Mouse (Mus musculus): ENCODE measurements around the gene Ppargc1a. TPM values are rescaled to one million over a fixed set of nuclear protein-coding genes. Genes with fewer than 3 reads are reported as not detected.

The Ppargc1a gene
- polyA plus RNA-seq, 1 experiment from 2014 or later = 9.9 TPM

DNA sequence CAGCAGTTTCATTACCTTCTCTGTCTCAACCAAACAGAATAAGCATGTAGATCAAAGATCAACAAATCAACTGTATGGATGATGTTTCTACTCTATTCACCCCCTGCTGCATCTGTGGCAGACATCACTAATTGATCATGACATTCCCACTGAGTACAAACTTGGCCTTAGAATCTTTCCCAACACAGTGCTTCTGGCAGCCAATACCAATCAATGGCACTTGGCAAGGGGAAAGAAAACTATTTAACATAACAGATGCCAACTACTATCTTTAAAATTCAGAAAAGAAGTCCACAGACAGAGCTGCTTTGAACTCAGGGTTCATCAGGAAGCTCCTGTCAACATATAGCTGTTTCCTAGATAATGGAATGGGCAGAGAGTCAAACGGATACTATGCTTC, 83.8 kb downstream of the Ppargc1a start:
- no peak for ATAC-seq (ENCODE audit: low FRiP score)
- 57% methylated on average over 1 of the region's 1 CpGs for WGBS
- H3K27me3 ChIP-seq = no peaks in the 10 kb centered on the region

DNA sequence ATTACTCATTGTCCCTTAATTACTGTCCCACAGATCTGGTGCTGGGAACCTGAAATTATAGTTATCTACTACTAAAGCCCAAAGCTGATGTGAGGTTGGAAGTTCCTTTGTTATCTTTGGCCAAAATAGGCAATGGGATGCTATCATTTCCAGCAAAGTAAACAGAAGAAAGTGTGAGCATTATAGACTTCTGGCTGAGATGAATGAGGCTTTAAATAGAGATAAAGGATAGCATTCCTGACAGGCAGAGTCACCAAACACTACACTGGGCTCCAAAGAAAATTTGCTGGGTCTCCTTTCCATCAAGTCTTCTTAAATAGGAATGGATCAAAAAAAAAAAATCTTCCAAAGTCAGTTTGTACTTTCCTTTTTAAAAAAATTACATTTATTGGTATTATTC, 87.7 kb downstream of the Ppargc1a start:
- Histone ChIP-seq H3K27ac (no peak overlapping the region), H3K36me3 (no peaks in the 10 kb centered on the region), H3K9ac (no peak overlapping the region), H3K27me3 (no peaks in the 10 kb centered on the region), H3K4me2 (no peak overlapping the region), H3K9me3 (no peaks in the 10 kb centered on the region), H3K4me1 (replicated peaks) (peaks cover 4% of the 10 kb centered on the region; the same call in 1 of the 2 replicates), H3K4me3 (no peak overlapping the region)
- no peak for ATAC-seq (ENCODE audit: low FRiP score)

More for the DNA sequence above, 83.8 kb downstream of the Ppargc1a start:
- no peak overlapping the region for H3K9ac ChIP-seq
- H3K4me3 ChIP-seq = no peak overlapping the region
- H3K4me1 ChIP-seq (replicated peaks) = no peaks in the 10 kb centered on the region
- no peaks in the 10 kb centered on the region for H3K36me3 ChIP-seq
- H3K27ac ChIP-seq = no peak overlapping the region
- H3K9me3 ChIP-seq = no peaks in the 10 kb centered on the region
- H3K4me2 ChIP-seq = no peak overlapping the region

DNA sequence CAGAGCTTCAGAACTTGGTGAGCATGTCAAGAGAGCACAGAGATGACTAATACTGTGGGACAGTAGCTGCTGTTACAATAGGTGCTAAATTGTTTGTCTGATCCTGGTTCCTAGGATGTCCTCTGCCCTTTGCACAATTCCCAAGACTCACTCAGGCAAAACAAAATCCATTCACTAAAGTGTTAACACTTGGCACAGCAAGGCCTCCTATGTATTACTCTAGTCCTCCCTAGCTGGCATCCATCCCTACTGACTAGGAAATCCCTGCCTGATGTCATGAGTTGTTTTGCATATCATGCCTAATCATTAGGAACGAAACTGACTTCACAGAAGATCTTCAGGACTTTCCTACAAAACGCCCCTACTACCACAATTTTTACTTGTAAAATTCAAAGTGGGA, 88.1 kb downstream of the Ppargc1a start:
- no peak for ATAC-seq (ENCODE audit: low FRiP score)
- H3K4me2 ChIP-seq = no peak overlapping the region
- WGBS = 78% methylated on average over 2 of the region's 2 CpGs
- no peak overlapping the region for H3K27ac ChIP-seq
- no peaks in the 10 kb centered on the region for H3K9me3 ChIP-seq
- H3K27me3 ChIP-seq = no peaks in the 10 kb centered on the region
- no peak overlapping the region for H3K9ac ChIP-seq
- H3K4me1 ChIP-seq (replicated peaks) = peaks cover 4% of the 10 kb centered on the region; the same call in 1 of the 2 replicates
- no peak overlapping the region for H3K4me3 ChIP-seq
- no peaks in the 10 kb centered on the region for H3K36me3 ChIP-seq

DNA sequence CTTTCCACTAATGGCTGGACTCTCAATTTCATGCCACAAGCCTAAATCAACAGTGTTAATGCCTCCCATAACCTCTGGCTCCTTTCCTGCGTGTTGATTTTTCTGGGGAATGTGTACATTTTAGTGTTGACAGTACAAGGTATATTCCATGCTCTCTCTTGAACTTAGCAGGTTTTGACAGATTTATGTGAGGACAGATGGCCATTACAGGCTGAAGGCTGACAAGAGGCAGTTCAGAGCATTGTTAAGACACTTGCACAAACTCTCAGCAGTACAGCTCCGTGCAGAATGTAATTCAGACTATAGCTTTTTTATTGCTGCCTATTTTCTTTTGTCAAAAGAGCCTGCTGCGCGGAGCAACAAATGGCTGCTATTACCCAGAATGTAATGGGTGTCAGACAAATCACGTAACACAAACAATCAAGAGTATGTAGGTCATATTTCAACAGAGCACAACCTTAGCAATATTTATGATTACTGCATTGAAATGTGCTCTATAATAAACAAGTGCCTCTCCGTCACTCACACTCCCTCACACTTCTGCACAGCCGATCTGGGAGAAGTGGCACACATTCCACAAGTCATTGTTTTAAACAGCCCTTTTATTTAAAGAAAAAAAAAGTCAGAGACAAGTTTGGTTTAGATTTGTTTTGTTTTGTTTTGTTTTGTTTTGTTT, 89.1 kb downstream of the Ppargc1a start:
- peaks cover 4% of the 10 kb centered on the region; the same call in 1 of the 2 replicates for H3K4me1 ChIP-seq (replicated peaks)
- WGBS = 20% methylated on average over 7 of the region's 7 CpGs
- H3K36me3 ChIP-seq = 0 out of 2 replicates have a peak, but pooled peaks cover 4% of the 10 kb centered on the region
- H3K4me3 ChIP-seq = no peak overlapping the region
- no peaks in the 10 kb centered on the region for H3K9me3 ChIP-seq
- no peak overlapping the region for H3K9ac ChIP-seq
- 0 out of 2 replicates have a peak, but pooled peaks have one; percentile 61 for ATAC-seq (ENCODE audit: low FRiP score)
- H3K27me3 ChIP-seq = no peaks in the 10 kb centered on the region
- H3K27ac ChIP-seq = no peak overlapping the region
- no peak overlapping the region for H3K4me2 ChIP-seq

DNA sequence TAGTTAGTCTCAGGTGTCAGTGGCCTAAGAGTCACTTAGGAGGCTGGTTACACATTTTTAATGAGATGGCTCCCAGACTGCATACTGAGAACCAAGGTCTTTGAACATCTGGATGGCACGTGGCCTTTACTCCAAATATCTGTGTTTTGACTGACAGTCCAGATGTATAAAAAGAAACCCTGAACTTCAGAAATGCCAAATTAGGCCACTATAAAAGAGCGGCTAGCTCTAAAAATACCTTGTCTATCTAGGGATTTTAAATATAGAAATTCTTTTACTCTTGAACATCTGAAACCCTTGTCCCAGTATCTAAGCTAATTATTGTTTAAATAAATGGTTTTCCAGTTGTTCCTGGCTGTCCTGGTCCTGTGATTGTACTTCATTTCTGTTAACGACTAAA, 90.4 kb downstream of the Ppargc1a start:
- no peaks in the 10 kb centered on the region for H3K27me3 ChIP-seq
- no peak for ATAC-seq (ENCODE audit: low FRiP score)
- peaks cover 12% of the 10 kb centered on the region for H3K36me3 ChIP-seq
- no peak overlapping the region for H3K27ac ChIP-seq
- no peak overlapping the region for H3K4me3 ChIP-seq
- H3K4me1 ChIP-seq (replicated peaks) = peaks cover 4% of the 10 kb centered on the region; the same call in 1 of the 2 replicates
- 87% methylated on average over 3 of the region's 3 CpGs for WGBS
- no peak overlapping the region for H3K9ac ChIP-seq
- no peak overlapping the region for H3K4me2 ChIP-seq
- H3K9me3 ChIP-seq = no peaks in the 10 kb centered on the region

DNA sequence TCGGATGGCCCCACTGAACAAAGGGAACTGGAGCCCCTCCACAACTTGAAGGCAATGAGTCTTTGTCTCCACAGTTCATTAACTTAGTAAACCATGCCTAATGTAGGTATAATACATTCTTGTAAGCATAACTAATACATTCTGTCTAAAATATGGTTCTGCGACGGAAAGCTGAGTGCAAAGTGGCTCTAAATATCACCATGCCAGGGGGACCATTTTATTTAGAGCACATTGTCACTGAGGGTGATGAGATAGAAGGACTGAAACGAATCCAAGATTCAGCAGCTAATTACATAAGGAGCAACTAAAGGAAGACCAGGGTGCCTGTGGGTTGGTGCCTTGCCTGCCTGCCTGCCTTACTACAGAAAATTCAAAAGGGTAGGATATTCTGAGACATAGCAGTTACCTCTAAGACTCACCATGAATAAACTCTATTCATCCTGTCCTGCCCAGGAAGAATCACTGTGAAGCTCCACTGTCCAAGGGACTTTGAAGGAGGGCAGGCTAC, 92.4 kb downstream of the Ppargc1a start:
- no peak overlapping the region for H3K9ac ChIP-seq
- 39% methylated on average over 4 of the region's 4 CpGs for WGBS
- H3K4me1 ChIP-seq (replicated peaks) = peaks cover 4% of the 10 kb centered on the region; the same call in 1 of the 2 replicates
- H3K36me3 ChIP-seq = peaks cover 12% of the 10 kb centered on the region
- H3K27me3 ChIP-seq = no peaks in the 10 kb centered on the region
- no peak overlapping the region for H3K27ac ChIP-seq
- no peak overlapping the region for H3K4me2 ChIP-seq
- no peak overlapping the region for H3K4me3 ChIP-seq
- H3K9me3 ChIP-seq = no peaks in the 10 kb centered on the region
- no peak for ATAC-seq (ENCODE audit: low FRiP score)

DNA sequence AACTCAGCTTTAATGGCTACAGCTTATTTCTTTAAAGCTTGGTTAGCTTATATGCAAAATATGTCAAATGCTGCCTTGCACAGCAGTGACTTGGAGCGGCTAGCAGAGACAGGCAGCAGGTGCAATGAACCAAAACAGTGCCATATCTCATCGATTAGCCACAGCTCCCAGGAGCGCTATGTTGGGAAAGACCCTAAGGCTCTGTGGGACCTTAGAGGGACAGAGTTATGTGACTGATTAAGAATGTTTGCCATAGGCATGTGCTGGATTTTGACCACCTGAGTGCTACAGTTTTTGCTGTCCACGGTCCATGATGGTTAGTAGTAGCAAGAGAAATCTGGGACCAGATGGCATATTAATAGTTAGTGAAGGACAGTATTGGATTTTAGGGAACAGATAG, 95.9 kb downstream of the Ppargc1a start:
- Histone ChIP-seq H3K4me3 (no peak overlapping the region), H3K9ac (no peak overlapping the region), H3K4me1 (replicated peaks) (no peaks in the 10 kb centered on the region), H3K4me2 (no peak overlapping the region), H3K36me3 (peaks cover 12% of the 10 kb centered on the region), H3K27ac (no peak overlapping the region), H3K27me3 (no peaks in the 10 kb centered on the region), H3K9me3 (no peaks in the 10 kb centered on the region)
- WGBS = 49% methylated on average over 4 of the region's 4 CpGs
- ATAC-seq (ENCODE audit: low FRiP score) = 0 out of 2 replicates have a peak, but pooled peaks have one; percentile 59

DNA sequence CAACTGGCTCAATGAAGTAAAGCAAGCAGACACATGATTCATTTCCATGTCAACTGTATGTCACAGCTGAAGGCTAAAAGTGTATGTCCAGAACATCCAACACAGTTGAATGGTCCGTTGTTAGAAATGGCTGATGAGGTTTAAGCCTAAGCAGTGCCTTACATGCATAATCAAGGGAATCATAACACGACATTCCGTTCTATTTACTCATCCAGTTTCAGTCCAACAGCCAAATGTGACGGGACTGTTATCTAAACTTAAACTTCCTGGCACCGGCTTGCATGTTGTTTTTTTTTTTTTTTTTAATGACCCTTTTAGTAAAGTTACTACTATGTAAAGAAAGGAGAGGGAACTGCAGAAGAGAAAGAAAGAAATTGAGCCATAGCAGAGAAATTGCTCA, 101.5 kb downstream of the Ppargc1a start:
- H3K9ac ChIP-seq = no peak overlapping the region
- no peaks in the 10 kb centered on the region for H3K4me1 ChIP-seq (replicated peaks)
- no peaks in the 10 kb centered on the region for H3K9me3 ChIP-seq
- H3K4me3 ChIP-seq = no peak overlapping the region
- no peak overlapping the region for H3K4me2 ChIP-seq
- no peaks in the 10 kb centered on the region for H3K36me3 ChIP-seq
- WGBS = 89% methylated on average over 5 of the region's 5 CpGs
- no peak overlapping the region for H3K27ac ChIP-seq
- no peak for ATAC-seq (ENCODE audit: low FRiP score)
- H3K27me3 ChIP-seq = no peaks in the 10 kb centered on the region

DNA sequence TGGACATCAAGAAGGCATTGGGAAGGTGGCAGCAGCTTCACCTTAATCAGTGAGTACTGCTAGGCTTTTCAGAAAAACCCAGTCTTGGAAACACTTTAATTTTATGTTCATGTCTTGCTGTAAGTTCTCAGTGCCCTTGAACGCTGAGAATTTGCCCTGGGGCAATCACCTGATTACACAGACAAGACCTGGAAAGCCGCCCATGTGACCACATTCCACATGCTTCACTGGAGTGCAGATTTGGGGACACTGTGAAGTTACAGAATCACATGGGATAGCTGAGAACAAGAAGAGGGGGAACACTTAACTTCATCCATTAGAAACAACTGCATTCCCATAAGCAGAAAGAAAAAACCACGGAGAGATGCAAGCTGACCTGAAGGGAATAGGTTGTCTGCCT, 115.5 kb downstream of the Ppargc1a start:
- H3K4me1 ChIP-seq (replicated peaks) = no peaks in the 10 kb centered on the region
- WGBS = 78% methylated on average over 3 of the region's 3 CpGs
- no peaks in the 10 kb centered on the region for H3K9me3 ChIP-seq
- no peak for ATAC-seq (ENCODE audit: low FRiP score)
- no peaks in the 10 kb centered on the region for H3K36me3 ChIP-seq
- H3K4me2 ChIP-seq = no peak overlapping the region
- H3K27me3 ChIP-seq = no peaks in the 10 kb centered on the region
- H3K4me3 ChIP-seq = no peak overlapping the region
- H3K27ac ChIP-seq = no peak overlapping the region
- no peak overlapping the region for H3K9ac ChIP-seq

DNA sequence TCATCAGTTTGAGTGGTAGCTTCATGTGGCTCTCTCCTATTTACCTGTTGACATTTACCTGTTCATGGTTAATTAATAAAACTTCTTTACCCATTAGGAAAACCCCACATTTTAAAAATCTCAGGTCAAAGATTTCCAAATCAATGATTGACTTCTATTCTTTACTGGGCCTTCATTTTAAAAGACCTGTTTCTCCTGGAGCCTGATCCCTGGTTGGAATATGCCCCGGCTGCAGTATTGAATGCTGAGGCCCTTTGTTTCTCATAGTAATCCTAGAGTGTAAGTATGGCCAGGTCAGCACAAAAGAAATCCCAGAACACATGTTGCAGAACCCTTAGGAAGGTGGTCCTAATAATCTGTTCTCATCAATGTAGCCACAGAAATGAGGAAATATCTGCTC, 119.9 kb downstream of the Ppargc1a start:
- Histone ChIP-seq H3K4me1 (replicated peaks) (no peaks in the 10 kb centered on the region), H3K4me2 (no peak overlapping the region), H3K27ac (no peak overlapping the region), H3K4me3 (no peak overlapping the region), H3K27me3 (no peaks in the 10 kb centered on the region), H3K36me3 (no peaks in the 10 kb centered on the region), H3K9ac (no peak overlapping the region), H3K9me3 (no peaks in the 10 kb centered on the region)
- no peak for ATAC-seq (ENCODE audit: low FRiP score)
- WGBS = 91% methylated on average over 1 of the region's 1 CpGs

DNA sequence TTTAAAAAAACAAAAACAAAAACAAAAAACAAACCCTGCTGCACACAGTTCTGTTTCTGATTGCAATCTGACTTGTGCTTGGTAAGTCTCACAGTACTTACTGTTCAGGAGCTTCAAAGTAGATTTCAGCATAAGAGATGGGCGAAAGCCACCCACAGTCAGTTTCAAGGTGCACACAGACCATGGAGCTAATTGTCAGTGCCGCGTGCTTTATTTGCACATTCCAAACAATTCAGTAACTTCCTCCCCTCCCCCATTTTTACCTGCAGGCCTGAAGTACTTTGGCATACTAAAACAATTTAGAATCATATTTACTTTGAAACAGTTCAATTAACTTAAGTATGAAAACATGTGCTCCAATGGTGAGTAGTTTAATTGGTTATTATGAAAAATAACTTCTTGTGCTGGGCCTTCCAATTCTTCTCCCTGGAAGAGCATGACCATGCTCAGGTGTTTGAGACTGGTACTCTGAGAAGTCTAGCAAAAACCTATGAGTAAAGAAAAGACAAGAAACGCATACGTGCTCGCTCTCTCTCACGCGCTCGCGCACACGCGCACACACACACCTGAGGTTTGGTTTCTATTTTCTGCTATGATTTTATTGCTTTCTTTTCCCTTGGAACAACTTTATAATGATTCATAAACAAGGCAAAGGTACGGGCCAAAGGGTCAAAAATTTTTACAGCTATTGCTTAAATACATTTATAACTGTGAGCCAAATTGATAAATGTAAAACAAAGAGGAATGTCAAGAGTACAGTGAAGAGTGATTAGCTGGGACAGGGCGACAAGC, 121.0 kb downstream of the Ppargc1a start:
- no peaks in the 10 kb centered on the region for H3K4me1 ChIP-seq (replicated peaks)
- no peak overlapping the region for H3K9ac ChIP-seq
- no peak overlapping the region for H3K27ac ChIP-seq
- no peaks in the 10 kb centered on the region for H3K27me3 ChIP-seq
- WGBS = 95% methylated on average over 14 of the region's 14 CpGs
- H3K9me3 ChIP-seq = no peaks in the 10 kb centered on the region
- no peak overlapping the region for H3K4me3 ChIP-seq
- no peak for ATAC-seq (ENCODE audit: low FRiP score)
- no peak overlapping the region for H3K4me2 ChIP-seq
- H3K36me3 ChIP-seq = no peaks in the 10 kb centered on the region

DNA sequence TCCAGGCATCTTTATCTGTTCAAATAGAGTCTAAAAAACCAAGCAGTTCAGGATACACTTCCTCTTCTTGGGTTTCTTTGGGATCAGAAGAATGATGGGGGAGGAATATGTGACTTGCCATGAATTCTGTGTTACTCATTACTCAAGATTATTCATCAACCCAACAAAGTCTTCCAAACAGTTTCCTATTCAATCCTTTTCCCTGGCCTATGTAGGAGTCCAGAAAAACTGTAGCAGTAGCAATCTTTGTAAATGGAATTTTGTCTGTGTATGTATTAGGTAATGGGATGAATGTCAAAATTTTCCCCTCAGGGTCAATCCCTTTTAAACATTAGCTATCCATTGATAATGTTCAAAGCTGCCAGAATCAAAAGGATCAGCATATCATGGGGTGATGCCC, 121.8 kb downstream of the Ppargc1a start:
- no peaks in the 10 kb centered on the region for H3K4me1 ChIP-seq (replicated peaks)
- H3K36me3 ChIP-seq = no peaks in the 10 kb centered on the region
- no peak overlapping the region for H3K9ac ChIP-seq
- no peak for ATAC-seq (ENCODE audit: low FRiP score)
- no peak overlapping the region for H3K4me2 ChIP-seq
- no peaks in the 10 kb centered on the region for H3K9me3 ChIP-seq
- no peaks in the 10 kb centered on the region for H3K27me3 ChIP-seq
- no peak overlapping the region for H3K4me3 ChIP-seq
- H3K27ac ChIP-seq = no peak overlapping the region

Measured in hindbrain, embryonic 13.5 days (tissue).